Comparison of ENCODE assay signal across 13 mouse cellular contexts in the genomic region with DNA sequence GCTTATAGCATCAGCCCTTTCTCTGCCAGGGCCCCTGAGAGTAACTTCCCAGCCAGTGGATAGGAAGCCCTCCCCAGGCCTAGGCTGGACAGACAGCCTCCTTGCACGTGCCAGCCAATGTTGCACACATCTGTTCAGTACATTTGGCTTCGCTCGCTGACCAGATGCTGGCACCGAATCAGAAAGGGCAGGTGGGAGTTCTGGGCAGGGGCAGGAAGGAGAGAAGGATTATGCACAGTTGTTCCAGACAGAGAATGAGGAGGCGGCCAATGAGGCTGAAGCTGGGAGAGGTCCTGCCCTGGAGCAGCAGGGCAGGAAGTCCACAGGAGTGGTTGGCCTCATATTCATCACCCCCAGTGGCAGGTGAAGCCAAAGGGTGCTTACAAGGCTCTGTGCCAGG.
DNase-seq lines count a peak whose midpoint lies in the region; ATAC-seq lines count a peak whose summit lies in the region.
"Had no signal": no experiment of that assay in that cellular context is flagged by ENCODE, and none has a peak within 500 bp of the region (broad histone marks: within the 10 kb centered on the region; RNA-seq: fewer than 3 reads in every experiment).

No protein-coding gene starts in this region.

- no peak overlapping the region for H3K4me2 ChIP-seq in forebrain, embryonic 14.5 days (ENCODE audit: low read length)
- H3K4me2 ChIP-seq: embryonic facial prominence, embryonic 12.5 days; heart, embryonic 13.5 days; lung, embryonic 15.5 days had no signal

- H3K27ac ChIP-seq in forebrain, embryonic 14.5 days (ENCODE audit: low read depth, low read length), result no peak overlapping the region
- no peak overlapping the region for H3K27ac ChIP-seq in forebrain, embryonic 10.5 days
- H3K27ac ChIP-seq: embryonic facial prominence, embryonic 12.5 days; heart, embryonic 13.5 days; lung, embryonic 15.5 days had no signal

- H3K4me1 ChIP-seq in forebrain, embryonic 14.5 days (ENCODE audit: control insufficient read depth, insufficient read depth, low read length), result no peaks in the 10 kb centered on the region
- H3K4me1 ChIP-seq in forebrain, embryonic 10.5 days, result 0 out of 2 replicates have a peak, but pooled peaks cover 5% of the 10 kb centered on the region
- H3K4me1 ChIP-seq: embryonic facial prominence, embryonic 12.5 days; heart, embryonic 13.5 days; lung, embryonic 15.5 days had no signal

- H3K9me3 ChIP-seq in forebrain, embryonic 14.5 days (replicated peaks; ENCODE audit: control insufficient read depth, low read length), result no peaks in the 10 kb centered on the region
- H3K9me3 ChIP-seq in forebrain, embryonic 10.5 days, result no peaks in the 10 kb centered on the region
- H3K9me3 ChIP-seq: embryonic facial prominence, embryonic 12.5 days; heart, embryonic 13.5 days; lung, embryonic 15.5 days; megakaryocyte, embryonic 14.5 days had no signal

- no peaks in the 10 kb centered on the region for H3K36me3 ChIP-seq in forebrain, embryonic 14.5 days (ENCODE audit: control insufficient read depth, insufficient read depth, low read length)
- H3K36me3 ChIP-seq in forebrain, embryonic 10.5 days (replicated peaks), result no peaks in the 10 kb centered on the region
- H3K36me3 ChIP-seq: embryonic facial prominence, embryonic 12.5 days; heart, embryonic 13.5 days; lung, embryonic 15.5 days had no signal

- H3K4me3 ChIP-seq in forebrain, embryonic 14.5 days (ENCODE audit: low read depth, low read length), result no peak overlapping the region
- H3K4me3 ChIP-seq in forebrain, embryonic 10.5 days, result no peak overlapping the region
- H3K4me3 ChIP-seq: embryonic facial prominence, embryonic 12.5 days; heart, embryonic 13.5 days; lung, embryonic 15.5 days; megakaryocyte, embryonic 14.5 days had no signal

- ATAC-seq in forebrain, embryonic 14.5 days, result peak; percentile 44; the same call in 1 of the 2 replicates
- ATAC-seq in hematopoietic stem cell, adult 5-6 weeks (replicated peaks in 1 of 2; ENCODE audit: insufficient read depth in 1 of 2, low FRiP score in 2 of 2, low TSS enrichment in 1 of 2, low read depth in 1 of 2, poor library complexity in 2 of 2, severe bottlenecking in 2 of 2), result peak; percentile 59 to 67; a peak in 2 of 4 replicates
- ATAC-seq: Patski had no signal

- intact Hi-C loops in left cerebral cortex, postnatal 4 days (cut with DNase I), result no loop called here

- no peak overlapping the region for H3K9ac ChIP-seq in forebrain, embryonic 14.5 days (ENCODE audit: low read length)
- H3K9ac ChIP-seq: embryonic facial prominence, embryonic 12.5 days; heart, embryonic 13.5 days; lung, embryonic 15.5 days had no signal

- DNase-seq in forebrain, embryonic 14.5 days (ENCODE audit: low spot score), result no peak
- no peak for DNase-seq in forebrain, embryonic 10.5 days (ENCODE audit: extremely low spot score, low spot score)
- peak; percentile 85 for DNase-seq in left cerebral cortex, postnatal 4 days
- no peak for DNase-seq in left cerebral cortex, adult 9 months (ENCODE audit: low spot score in 2 of 2)
- peak; percentile 6 for DNase-seq in brain, embryonic 18.5 days (ENCODE audit: low read depth, low spot score)
- no peak for DNase-seq in Muller cell, postnatal 12 days (ENCODE audit: inconsistent ontology term)
- DNase-seq: adrenal gland, postnatal 14 days had no signal

- H3K27me3 ChIP-seq in forebrain, embryonic 14.5 days (replicated peaks; ENCODE audit: control insufficient read depth, insufficient read depth, low read length), result no peaks in the 10 kb centered on the region
- no peaks in the 10 kb centered on the region for H3K27me3 ChIP-seq in forebrain, embryonic 10.5 days (ENCODE audit: poor library complexity, severe bottlenecking)
- H3K27me3 ChIP-seq: embryonic facial prominence, embryonic 12.5 days; heart, embryonic 13.5 days; lung, embryonic 15.5 days; megakaryocyte, embryonic 14.5 days; Patski had no signal

- 71% methylated on average over 5 of the region's 5 CpGs for WGBS in forebrain, embryonic 14.5 days
- WGBS in forebrain, embryonic 10.5 days, result 79% methylated on average over 5 of the region's 5 CpGs

Comparison
In these comparisons a context has a peak if more than half of its experiments do, and no peak if none do; other contexts are left out.
1. DNase-seq: peak in left cerebral cortex, postnatal 4 days (single experiment) and brain, embryonic 18.5 days (single experiment); none in forebrain, embryonic 14.5 days (single experiment), forebrain, embryonic 10.5 days (single experiment), left cerebral cortex, adult 9 months (0 of 2) and Muller cell, postnatal 12 days (single experiment).